Mouse (Mus musculus) liver, adult (tissue): ENCODE results near the gene Stxbp1.

Experiments
- GATA4 ChIP-seq: IDR thresholded peaks from 2 replicates; pipeline ENCODE4 v1.6.1; 2014; ENCODE audit warnings: mild to moderate bottlenecking, low read length; ENCODE audit not compliant: insufficient replicate concordance

Stxbp1 gene

GRCm38 (mm10) chr2:32859010-32859621, 12.1 kb upstream of the Stxbp1 start:
- no peak for TF ChIP-seq GATA4

GRCm38 (mm10) chr2:32857584-32857983, 10.5 kb upstream of the Stxbp1 start:
- TF ChIP-seq GATA4, result no peak; the same call in 1 of the 2 replicates

GRCm38 (mm10) chr2:32855790-32856465, 8.9 kb upstream of the Stxbp1 start:
- TF ChIP-seq GATA4, result no peak

GRCm38 (mm10) chr2:32855046-32855785, 8.2 kb upstream of the Stxbp1 start:
- TF ChIP-seq GATA4, result no peak

- no peak for TF ChIP-seq GATA4
Observed at GRCm38 (mm10) chr2:32854206-32854605, 7.2 kb upstream of the Stxbp1 start.

GRCm38 (mm10) chr2:32852156-32852555, 5.1 kb upstream of the Stxbp1 start:
- no peak for TF ChIP-seq GATA4

GRCm38 (mm10) chr2:32847468-32847821, 400 bp upstream of the Stxbp1 start:
- no peak for TF ChIP-seq GATA4

- no peak for TF ChIP-seq GATA4
Observed at GRCm38 (mm10) chr2:32846101-32846804, 792 bp downstream of the Stxbp1 start.

- TF ChIP-seq GATA4, result no peak
Observed at GRCm38 (mm10) chr2:32845572-32846100, 1.4 kb downstream of the Stxbp1 start.

- TF ChIP-seq GATA4, result no peak
Observed at GRCm38 (mm10) chr2:32842558-32842957, 4.5 kb downstream of the Stxbp1 start.

GRCm38 (mm10) chr2:32841099-32841498, 5.9 kb downstream of the Stxbp1 start:
- no peak for TF ChIP-seq GATA4

GRCm38 (mm10) chr2:32839261-32839660, 7.8 kb downstream of the Stxbp1 start:
- TF ChIP-seq GATA4, result no peak

GRCm38 (mm10) chr2:32838147-32838884, 8.7 kb downstream of the Stxbp1 start:
- TF ChIP-seq GATA4, result no peak

- TF ChIP-seq GATA4, result no peak
Observed at GRCm38 (mm10) chr2:32835588-32835987, 11.5 kb downstream of the Stxbp1 start.

- TF ChIP-seq GATA4, result no peak
Observed at GRCm38 (mm10) chr2:32834496-32834895, 12.5 kb downstream of the Stxbp1 start.
